Mouse (Mus musculus) mature B cell (primary cell): ENCODE data around the gene 4930404H24Rik.

Source experiments
- in situ Hi-C: fragments of 300-500 bp; cut with MboI; formaldehyde crosslinking; loops from 2 replicates; pipeline ENCODE4 v1.14.3; 2019

The 4930404H24Rik gene

GRCm38 (mm10) chr2:153509211-153510029, 16.8 kb downstream of the 4930404H24Rik start:
- in situ Hi-C loops = no loop called here

GRCm38 (mm10) chr2:153510136-153510535, 17.5 kb downstream of the 4930404H24Rik start:
- in situ Hi-C loops = no loop called here

- in situ Hi-C loops = no loop called here
Measured at GRCm38 (mm10) chr2:153511562-153511961, 19.0 kb downstream of the 4930404H24Rik start.

GRCm38 (mm10) chr2:153512416-153513323, 20.1 kb downstream of the 4930404H24Rik start:
- in situ Hi-C loops = no loop called here

GRCm38 (mm10) chr2:153513983-153514382, 21.4 kb downstream of the 4930404H24Rik start:
- in situ Hi-C loops = no loop called here

- in situ Hi-C loops = no loop called here
Measured at GRCm38 (mm10) chr2:153514497-153515380, 22.1 kb downstream of the 4930404H24Rik start.

- in situ Hi-C loops = no loop called here
Measured at GRCm38 (mm10) chr2:153515582-153515981, 23.0 kb downstream of the 4930404H24Rik start.

- in situ Hi-C loops = no loop called here
Measured at GRCm38 (mm10) chr2:153516961-153517360, 24.4 kb downstream of the 4930404H24Rik start.

GRCm38 (mm10) chr2:153520057-153520456, 27.5 kb downstream of the 4930404H24Rik start:
- in situ Hi-C loops = no loop called here

GRCm38 (mm10) chr2:153522270-153522669, 29.7 kb downstream of the 4930404H24Rik start:
- in situ Hi-C loops = no loop called here

- in situ Hi-C loops = no loop called here
Measured at GRCm38 (mm10) chr2:153523143-153523542, 30.6 kb downstream of the 4930404H24Rik start.

- in situ Hi-C loops = no loop called here
Measured at GRCm38 (mm10) chr2:153523656-153524055, 31.1 kb downstream of the 4930404H24Rik start.

- in situ Hi-C loops = no loop called here
Measured at GRCm38 (mm10) chr2:153524727-153525126, 32.1 kb downstream of the 4930404H24Rik start.

- in situ Hi-C loops = no loop called here
Measured at GRCm38 (mm10) chr2:153525906-153526311, 33.3 kb downstream of the 4930404H24Rik start.

- in situ Hi-C loops = no loop called here
Measured at GRCm38 (mm10) chr2:153526850-153527530, 34.4 kb downstream of the 4930404H24Rik start.

GRCm38 (mm10) chr2:153527580-153528531, 35.3 kb downstream of the 4930404H24Rik start:
- in situ Hi-C loops = no loop called here

GRCm38 (mm10) chr2:153528571-153529364, 36.2 kb downstream of the 4930404H24Rik start:
- in situ Hi-C loops = no loop called here

- in situ Hi-C loops = no loop called here
Measured at GRCm38 (mm10) chr2:153529365-153529781, 36.8 kb downstream of the 4930404H24Rik start.
